Mouse (Mus musculus): ENCODE measurements around the gene Vegfb.

DNA sequence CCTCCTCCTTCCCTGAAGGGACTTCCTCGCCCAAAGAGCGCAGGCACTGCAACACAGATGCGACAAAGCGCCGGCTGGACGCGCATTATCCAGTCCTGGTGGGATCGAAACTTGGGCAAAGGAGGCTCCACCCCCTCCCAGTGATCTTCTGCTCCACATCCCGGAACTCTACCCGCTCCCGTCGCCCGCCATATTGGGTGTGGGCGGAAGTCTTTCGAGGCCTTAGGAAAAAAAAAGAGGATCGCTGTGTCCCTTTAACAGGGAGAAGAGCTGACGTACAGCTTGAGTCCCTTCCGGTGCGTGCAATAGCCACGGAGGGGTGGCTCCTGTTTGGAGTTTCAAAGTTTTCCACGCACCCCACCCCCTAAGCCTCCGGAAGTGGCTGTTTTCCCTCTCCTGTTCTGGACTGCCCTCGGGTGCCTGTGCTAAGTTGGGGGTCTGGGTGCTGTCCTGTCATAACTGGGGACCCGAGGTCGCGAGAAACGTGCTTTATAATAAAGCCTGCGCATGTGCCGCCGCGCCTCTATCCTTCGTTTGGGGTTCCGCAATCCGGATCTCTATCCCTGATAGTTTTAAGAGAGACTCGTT, 36.0 kb downstream of the Vegfb start:
- TF ChIP-seq HCFC1 (IDR thresholded peaks at IDR 0.05; ENCODE audit: borderline replicate concordance, insufficient read depth, low read length): peak; percentile 87
- TF ChIP-seq ZNF384 (IDR thresholded peaks at IDR 0.05; ENCODE audit: low read depth, low read length): peak; percentile 96
- no peak for TF ChIP-seq ZC3H11A (IDR thresholded peaks at IDR 0.05; ENCODE audit: borderline replicate concordance, low read depth, low read length)
- no peak for TF ChIP-seq CHD2 (IDR thresholded peaks at IDR 0.05; ENCODE audit: low read depth, low read length)
